Mouse (Mus musculus) frontal cortex, postnatal 25 days (tissue): ENCODE results near the gene Dock10.

ENCODE experiments used
- DNase-seq, 2 experiments: peaks; one replicate each; pipeline ENCODE4 v3.0.0; 2022; ENCODE audit warnings: low spot score in 2 of 2

The Dock10 gene

DNA sequence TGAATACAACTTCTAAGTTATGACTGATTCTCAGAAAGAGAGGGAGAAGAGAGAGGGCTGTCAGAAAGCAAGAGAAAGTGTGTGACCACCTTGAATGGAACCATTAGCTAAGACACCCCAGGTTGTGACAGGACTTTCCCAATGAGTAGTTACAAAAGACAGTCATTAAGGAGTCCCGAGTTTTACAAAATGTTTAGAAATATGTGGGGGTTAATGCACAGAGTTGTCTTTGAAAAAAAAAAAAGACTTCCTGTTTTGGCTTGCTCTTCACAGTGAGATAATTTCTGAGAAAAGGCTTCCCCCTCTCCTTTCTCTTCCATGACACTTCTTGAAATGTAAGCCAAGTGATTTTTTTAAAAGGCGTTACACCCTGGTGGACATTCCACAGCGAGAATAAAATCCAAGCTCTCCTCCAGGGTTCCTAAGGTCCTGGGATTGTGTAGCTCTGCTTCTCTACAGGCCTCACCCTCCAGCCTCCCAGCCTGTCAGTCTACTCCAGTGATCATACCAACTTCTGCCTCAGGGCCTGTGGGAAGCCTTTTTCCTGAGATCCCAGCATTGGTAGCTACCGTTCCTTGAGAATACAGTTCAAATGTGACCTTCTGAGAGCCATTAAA is 144.8 kb downstream of the Dock10 start:
- no peak for DNase-seq

DNA sequence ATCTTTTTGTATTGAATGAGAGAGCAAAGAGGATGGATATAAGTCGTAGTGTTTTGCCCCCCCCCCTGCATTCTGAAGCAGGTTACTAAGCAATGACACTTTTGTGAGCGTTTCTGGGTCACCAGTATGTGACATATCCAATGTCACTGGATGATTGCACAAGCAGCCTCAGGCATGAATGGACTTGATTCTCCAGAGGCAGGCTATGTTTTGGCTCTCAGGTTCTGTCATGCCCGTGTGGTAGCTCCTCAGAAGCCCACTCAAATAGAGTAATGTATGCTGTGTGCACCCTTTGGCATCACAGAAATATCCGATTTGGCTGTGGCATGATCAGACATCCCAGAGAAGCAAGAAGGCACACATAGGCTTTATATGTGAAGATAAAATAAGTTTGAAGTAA is 150.8 kb downstream of the Dock10 start:
- no peak for DNase-seq

DNA sequence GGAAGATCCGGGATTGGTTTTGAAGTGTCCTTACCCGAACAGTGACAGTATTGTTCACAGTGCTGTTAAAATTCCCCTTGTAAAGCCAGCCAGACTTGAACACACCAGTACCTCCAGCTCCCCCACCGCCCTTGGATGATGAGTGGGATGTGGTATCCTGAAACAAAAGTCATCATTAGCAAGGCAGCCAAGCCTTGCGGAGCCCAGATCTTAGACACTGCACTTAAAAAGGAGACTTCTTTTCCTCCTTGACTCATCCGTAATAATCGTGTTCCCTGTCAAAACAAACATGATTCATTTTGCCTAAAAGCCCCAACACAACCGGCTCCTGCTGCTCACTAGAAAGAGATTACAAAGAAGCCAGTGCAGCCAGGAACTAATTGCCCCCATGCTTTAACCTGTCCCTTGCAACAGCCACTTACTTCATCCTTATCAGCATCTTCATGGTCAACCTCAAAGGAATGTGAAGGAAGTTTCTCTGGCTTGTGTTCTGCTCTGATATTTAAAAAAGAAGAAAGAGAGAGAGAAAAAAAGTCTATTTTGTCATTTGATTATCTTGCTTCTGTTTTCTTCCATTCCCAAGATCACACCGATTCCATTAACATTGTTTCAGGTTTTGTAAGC is 152.1 kb downstream of the Dock10 start:
- DNase-seq: peak in 1 of 2 experiments; percentile 33

DNA sequence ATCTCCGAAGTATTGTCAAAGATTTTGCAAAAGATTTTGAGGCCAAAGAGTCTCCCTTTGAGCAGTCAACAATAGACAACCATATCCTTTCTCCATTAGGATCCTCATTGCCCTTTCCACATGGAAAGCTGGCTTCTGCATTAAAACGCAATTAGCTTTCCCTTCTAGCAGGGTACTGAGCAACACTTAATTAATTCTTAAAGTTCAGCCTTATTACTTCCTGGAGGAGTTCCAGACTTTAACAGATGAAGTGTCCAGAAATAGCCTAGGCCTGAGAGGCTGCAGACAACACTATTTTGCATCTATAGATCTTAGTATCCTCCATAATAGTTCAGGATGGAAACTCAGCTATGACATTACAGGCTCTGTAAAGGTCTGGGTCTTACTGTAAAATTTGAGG is 154.0 kb downstream of the Dock10 start:
- DNase-seq: no peak

DNA sequence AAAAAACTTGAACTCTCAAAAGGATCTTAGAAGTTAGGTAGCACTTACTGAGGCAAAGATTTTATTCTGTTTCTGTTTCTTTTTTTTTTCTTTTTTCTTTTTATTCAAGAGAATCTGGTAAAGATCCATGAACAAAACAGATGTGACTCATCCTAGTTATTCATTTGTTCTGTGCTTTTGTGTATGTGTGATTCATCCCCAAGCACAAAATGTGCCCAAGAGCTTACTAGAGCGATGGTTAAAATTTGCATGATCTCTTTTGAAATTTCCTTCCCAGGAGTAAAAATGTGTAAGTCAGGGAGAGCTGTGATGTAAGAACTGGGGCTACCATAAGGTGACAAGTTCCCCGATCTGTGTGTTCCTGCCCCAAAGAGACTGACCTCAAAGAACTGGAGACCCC is 155.2 kb downstream of the Dock10 start:
- no peak for DNase-seq

DNA sequence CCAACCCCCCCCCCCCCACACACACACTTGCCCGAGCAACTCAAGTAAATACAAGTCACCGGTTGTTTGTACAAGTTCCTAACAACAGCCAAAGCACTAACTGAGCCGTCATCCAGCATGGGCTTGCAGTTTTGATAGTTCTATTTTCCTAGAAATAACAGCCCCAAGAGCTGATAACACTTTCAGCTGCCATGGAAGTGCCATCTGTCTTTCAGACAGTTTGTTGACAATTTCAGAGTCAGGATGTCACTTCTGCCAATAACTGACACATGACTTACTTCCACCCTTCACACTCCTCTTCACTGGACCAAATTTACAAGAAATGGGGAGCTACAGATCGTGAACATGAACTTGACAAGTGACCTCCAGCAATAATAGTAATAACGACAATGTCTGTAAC is 175.0 kb downstream of the Dock10 start:
- DNase-seq: no peak

DNA sequence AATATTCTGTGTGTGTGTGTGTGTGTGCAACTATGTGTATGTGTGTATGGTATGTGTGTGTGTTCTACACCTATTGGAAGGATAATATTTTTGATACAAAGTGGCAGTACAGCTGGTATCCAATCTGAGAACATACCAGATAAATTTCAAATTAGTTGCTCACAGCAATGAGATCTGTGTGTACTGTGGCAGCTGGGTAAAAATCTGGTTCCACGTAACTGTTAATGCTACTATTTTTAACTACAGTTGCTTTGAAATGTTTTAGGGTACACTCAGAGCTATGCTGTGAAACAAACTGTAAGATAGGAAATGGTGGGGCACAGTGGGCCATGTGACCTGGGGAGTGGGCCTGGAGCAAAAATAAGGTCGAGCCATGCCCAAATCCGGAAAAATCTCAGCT is 176.1 kb downstream of the Dock10 start:
- no peak for DNase-seq

DNA sequence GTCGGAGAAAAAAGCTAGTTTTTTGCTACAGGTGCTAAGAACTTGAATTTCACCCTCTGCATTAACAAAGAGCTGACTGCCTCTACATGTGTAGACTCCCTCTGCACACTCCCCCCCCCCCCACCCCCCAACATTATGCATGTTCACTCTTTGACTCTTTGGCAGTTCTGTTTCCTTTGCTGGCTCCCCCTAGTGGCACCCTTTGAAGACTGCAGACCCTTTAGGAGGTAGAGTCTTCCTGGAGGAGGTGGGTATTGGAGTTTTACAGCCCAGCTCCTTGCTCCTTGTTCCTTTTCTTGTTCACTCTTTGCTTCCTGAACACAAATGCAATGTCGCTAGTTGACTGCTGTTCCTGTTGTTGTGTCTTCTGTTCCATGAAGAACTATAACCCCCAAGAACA is 181.4 kb downstream of the Dock10 start:
- DNase-seq: no peak

DNA sequence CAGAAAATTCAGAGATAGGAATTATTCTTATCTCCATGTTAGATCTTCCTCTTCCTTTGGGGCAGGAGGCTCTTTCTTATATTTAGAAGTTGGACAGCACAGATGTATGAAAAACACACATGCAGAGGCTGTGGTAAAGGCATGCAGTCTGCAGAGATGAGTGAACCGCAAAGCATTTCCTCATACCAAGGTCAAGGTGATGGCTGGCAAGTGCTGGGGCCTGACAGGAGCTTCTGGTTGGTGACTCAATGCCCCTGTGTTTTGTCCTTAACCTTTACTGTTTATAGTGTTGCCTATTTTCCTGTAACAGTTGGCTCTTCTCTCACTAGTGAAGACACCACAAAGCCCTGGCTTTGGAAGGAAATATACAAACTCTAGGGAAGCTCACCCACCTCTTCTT is 201.9 kb downstream of the Dock10 start:
- DNase-seq: no peak

DNA sequence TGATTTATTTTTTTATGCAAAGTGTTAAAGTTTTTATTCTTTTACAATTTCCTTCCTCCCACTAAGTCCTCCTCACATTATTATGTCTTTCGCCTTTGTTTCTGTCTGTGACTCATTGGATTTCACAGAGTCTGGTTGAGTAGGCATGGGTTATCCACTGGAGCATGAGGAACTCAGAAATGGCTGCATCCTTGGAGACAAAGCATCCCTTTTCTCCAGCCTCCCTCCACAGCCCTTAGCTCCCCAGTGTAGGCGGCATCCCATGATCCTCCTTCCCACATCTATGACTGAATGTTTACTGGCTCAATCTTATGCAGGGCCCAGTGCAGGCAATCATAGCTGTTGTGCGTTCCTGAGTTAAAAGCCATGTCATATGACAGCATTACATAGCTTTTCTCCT is 216.8 kb downstream of the Dock10 start:
- DNase-seq: no peak

DNA sequence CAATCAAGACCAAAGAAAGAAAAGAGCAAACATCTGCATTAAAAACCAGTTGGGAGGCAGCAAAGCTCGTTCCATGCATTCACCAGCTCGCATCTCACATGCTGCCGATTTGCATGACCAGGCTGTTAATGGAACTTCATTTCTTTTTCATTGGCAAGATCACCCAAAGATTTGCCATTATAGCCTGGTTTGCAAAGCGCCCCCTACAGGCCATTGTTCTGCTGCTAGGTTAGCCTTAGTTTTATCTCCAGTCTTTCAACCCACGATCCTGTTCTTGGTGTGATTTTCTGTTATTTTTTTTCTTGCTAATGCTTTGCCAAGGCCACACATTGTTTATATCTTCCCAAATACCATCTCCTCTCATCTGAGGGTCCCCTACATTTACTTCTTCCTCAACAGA is 236.1 kb downstream of the Dock10 start:
- DNase-seq: no peak

DNA sequence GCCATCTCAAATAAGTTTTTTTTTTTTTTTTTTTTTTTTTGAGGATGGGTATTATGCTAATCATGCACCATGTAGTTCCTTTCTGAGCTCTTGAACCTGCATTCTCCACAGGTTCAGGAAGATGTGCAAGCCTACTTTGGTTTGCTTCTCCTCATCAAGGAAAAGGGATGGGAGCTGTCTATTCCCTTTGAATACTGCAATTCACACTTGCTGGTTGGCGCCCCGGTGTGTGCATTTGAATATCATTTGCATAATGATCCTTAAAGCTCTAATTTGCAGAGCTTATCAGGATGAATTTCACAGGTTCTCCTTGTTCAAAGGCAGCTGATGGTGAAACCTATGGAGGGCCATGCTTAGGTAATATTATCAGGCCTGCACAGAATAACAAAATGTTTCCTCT is 237.9 kb downstream of the Dock10 start:
- DNase-seq: no peak

DNA sequence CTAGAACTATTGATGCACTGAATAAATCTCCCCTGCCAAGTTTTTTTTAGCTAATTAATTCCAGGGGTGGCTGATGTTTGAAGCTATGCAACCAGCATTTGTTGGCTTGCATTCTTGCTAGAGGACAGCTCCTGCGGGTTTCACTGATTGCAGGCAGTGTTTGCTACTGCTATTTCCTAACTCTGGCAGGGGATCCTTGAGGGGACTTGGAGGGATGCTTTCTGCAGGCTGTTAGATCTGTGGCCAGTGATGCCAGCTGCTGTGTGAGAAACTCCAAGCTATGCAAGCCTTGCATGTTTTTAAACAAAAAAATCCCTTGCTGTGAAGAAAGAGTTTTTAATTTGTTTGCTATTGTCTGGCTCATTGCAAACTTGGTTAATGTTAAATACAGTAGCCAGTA is 238.4 kb downstream of the Dock10 start:
- no peak for DNase-seq

DNA sequence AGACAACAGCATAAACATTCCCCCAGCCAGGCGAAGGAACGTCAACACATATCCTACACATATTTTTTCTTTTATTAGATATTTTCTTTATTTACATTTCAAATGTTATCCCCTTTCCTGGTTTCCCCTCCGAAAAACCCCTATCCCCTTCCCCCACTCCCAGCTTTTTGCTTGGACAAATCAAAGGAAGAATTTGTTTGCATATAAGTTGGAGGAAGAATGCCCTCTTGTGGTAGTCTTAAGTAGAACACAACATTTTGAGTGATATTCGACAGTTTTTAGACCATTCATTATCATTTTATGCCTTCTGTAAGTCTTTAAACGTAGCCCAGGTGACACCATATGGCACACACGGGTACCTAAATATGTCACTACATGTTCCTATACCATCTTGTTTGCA is 242.5 kb downstream of the Dock10 start:
- DNase-seq: no peak

DNA sequence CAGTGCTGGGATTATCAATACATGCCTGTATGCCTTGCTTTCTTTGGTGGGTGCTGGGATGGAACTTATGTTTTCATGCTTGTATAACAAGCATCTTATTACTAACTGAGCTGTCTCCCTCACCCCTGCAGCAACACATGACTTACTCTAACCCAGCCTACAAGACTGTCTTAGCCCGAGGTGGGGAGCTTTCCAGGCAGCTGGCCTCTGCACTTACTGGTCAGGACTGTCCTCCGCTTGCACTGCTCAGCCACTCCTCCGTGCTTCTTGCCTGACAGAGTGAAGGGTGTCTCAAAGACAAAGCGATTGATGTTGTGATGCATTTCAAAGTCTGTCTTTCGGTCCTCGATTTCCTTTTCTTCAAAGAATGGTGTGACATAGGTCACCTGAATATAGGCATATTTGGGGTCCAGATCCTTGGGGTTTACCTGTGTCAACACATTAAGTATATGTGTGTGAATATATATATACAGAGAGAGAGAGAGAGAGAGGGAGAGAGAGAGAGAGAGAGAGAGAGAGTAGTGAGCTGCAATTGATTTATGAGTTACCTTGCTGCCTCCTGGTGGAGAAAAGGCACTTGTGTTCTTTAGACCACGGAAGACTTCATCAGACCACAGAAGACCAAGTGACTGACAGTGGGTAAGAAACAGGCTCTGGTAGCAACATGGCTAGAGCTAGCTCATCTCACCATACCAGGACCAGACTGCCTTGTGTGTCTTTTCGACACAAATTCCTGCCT is 245.9 kb downstream of the Dock10 start:
- DNase-seq: no peak

DNA sequence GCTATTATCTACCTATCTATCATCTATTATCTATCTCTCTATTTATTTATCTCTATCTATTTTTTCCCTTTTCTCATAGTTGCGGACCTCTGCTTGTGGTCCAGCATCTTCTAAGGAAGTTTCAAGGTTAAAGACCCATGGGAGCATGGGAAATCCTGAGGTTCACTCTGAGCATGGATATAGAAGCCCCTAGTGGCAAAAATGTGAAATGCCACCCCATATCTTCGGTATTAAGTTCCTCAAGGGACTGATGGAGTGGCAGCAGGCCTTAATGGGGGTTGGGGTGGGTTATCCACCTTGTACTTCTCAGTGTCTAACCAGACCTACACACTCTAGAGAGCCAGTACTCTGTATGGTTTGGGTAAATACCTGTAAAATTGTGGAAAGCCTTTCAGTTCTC is 253.6 kb downstream of the Dock10 start:
- no peak for DNase-seq

DNA sequence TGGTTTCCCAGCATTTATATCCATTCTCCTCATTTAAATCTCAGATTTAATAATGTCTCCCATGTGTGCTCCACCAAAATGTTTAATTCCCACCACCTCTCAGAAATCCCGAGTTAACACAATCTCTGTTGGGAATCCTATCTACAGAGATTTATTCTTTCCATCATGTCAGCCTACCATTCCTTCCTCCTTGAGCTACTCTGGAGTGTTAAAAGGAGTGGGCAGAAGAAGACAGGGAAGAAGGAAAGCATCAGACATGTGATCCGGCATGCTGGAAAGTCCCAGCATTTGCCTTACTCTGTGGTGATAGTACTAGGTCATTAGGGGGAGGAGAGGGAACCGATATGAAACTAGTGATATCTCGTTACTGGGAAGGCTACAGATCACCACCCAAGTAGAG is 254.2 kb downstream of the Dock10 start:
- DNase-seq: no peak

DNA sequence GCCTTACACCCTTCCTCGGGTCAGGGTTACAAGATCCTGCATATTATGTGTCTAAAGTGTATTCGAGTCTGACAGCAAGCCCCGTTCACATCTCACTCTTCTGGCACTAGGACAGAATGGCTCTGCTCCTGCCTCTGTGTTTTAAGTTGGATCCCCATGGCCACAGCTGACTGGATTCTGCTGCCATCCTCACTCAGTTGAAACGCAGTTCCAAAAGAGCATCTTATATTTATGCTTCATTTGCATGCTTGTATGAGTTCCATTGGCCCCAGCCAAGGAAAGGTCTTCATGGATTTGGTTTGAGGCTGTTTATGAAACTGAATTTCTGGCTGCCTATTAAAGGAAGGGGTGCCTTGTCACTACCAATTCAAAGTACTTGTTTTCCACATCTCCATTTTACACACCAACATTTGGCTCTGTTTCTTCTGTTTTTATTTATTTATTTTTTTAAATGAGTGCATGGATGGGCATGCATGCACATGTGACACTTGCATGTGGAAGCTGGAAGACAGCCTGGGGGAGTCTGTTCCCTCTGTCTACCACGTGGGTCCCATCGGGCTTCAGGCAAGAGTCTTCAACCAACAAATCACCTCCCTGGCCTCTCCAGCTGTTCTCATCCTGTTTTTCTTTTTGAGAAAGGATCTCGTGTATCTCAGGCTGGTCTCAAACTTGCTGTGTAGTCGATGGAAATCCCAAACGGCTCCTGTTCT is 255.7 kb downstream of the Dock10 start:
- DNase-seq: no peak

DNA sequence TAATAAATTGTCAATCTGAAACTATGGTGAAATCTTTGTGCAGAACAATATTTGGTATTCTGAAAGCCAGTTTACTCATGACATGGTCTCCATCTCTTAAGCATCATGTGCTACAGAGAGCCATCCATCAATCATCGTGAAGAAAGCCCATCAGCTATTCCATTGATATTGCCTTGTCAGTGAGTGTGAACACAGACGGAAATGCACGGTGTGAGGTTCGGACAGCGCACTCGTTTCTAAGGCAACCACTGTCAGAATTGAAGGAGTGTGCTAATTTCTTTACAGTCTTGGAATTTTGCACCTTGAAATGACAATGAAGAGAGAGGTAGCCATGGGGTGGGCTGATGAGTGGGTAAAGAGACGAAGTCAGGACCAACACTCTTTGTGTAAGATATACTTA is 259.1 kb downstream of the Dock10 start:
- DNase-seq: no peak

DNA sequence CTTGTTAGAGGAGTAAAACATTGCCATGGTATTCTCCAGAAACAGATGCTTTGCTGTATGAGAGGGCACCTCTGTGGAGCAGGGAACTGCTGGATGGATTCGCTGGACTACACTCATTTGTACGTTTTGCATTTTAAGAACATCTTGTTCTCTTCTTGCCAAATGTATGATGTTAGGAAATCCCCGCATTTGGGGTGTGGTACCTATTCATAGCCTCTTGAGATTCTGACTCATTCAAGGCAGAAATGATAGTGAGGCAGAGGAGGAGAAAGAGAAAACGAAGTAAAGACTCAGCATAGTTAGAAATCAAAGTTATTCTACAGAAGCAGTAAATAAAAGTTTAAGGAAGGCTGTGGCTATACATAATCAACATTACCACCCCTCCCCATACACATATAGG is 262.0 kb downstream of the Dock10 start:
- DNase-seq: no peak

DNA sequence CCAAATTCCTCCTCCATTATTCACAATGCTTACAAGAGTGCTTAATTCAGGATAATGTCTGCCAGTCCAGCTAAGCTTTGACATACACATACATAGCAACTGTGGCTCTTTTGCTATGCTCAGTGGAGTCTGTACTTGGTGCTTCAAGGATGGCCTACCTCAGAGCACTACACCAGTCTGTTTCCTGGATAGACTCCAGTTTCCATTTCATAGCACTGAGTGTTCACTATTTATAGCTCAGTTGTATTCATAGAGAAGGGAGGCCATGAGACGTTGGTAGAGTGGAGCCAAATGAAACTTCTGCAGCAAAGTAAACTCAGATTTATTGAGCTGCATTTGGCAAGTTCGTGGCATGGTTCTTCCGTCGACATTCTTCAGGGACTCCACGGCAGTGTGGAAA is 274.9 kb downstream of the Dock10 start:
- no peak for DNase-seq

DNA sequence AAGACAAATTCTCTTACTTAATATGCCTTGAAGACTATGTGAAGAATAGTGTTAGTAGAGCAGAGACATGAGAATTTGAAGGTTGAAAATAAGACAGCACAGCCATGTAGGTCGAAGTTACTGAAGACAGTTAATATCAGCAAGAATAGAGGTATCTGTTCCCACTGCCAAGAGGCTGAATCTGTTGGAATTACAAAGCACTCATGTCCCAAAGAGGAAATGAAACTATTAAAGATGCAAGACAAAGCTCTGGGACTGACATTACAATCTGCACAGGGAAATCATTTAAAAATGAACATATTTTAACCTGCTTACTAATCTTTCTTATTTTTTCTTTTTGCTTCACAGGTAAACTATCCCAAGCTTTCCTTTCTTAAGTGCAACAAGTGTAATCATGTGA is 283.4 kb downstream of the Dock10 start:
- no peak for DNase-seq

DNA sequence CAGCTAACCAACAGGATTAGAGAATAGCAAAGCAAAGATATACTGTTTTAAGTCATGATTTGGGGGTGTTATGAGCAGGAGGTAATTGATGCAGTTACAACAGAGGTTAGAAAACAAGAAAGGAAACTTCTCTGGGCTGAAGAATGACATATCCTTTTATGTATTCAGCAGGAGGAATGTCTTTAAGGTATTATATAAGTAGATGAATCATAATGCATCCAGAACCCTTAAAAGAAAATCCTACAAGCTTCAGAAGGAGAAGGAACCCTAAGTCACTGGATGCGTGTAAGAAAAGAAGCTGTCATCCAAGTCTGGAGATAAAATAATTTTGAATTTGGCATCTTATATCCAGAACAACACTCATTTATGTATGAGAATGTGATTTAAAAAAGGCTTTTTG is 285.9 kb downstream of the Dock10 start:
- DNase-seq: no peak
